Mouse (Mus musculus): ENCODE measurements at regions not wholly inside any gene's neighbourhood (a gene's known extent, or its start where the extent isn't known, plus 50 kb on each side); places are given as distances from the start of the nearest gene placed in this dataset.

DNA sequence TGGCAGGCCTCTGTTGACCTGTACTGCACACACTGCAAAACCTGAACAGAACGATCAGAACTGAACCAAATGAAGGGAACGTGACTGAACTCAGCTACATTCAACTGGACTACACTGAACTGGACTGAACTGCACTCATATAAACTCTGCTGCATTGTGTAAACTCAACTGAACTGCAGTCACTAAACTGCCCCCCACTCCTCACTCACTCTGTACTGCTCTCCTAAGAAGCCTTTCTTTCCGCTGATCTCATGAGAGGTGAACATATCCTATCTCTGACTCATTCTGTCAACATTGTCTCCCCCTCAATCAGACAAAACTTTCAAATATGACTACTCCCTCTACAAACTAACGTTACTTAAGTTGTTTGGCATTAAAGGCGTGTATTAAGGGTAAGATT is 324.5 kb upstream of the Cdh9 start:
- 88% methylated on average over 5 of the region's 5 CpGs for WGBS
- Histone ChIP-seq H3K4me3 (ENCODE audit: low read depth, low read length) (no peak overlapping the region), H3K27me3 (ENCODE audit: control insufficient read depth, insufficient read depth, low read length) (no peaks in the 10 kb centered on the region), H3K4me1 (ENCODE audit: control insufficient read depth, insufficient read depth, low read length) (no peaks in the 10 kb centered on the region), H3K27ac (ENCODE audit: low read depth, low read length) (no peak overlapping the region), H3K36me3 (ENCODE audit: control insufficient read depth, insufficient read depth, low read length) (no peaks in the 10 kb centered on the region), H3K9ac (replicated peaks; ENCODE audit: low read depth, low read length) (no peak overlapping the region), H3K4me2 (ENCODE audit: low read depth, low read length) (no peak overlapping the region), H3K9me3 (ENCODE audit: control insufficient read depth, low read length) (no peaks in the 10 kb centered on the region)
- ATAC-seq (ENCODE audit: low read depth): no peak

DNA sequence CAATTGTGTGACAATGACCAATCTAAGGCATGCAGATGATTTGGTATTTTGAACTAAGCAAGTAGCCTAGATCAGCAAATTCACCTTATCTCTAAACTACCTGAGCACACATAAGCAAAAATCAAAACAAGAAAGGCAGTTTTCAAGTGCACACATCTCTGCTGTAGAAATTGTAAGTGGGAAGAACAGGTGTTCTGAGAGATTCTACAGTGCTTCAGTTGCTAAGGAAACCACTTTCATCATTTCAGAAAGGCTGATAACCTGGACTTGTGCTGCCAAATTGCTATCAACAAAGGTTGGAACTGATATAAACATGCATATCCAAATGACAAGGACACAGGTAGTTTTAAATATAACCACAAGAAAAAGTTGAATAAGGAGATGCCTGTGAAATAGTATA is 322.4 kb upstream of the Cdh9 start:
- ATAC-seq (ENCODE audit: low read depth): no peak
- Histone ChIP-seq H3K9ac (replicated peaks; ENCODE audit: low read depth, low read length) (no peak overlapping the region), H3K4me3 (ENCODE audit: low read depth, low read length) (no peak overlapping the region), H3K27ac (ENCODE audit: low read depth, low read length) (no peak overlapping the region), H3K36me3 (ENCODE audit: control insufficient read depth, insufficient read depth, low read length) (no peaks in the 10 kb centered on the region), H3K9me3 (ENCODE audit: control insufficient read depth, low read length) (no peaks in the 10 kb centered on the region), H3K4me2 (ENCODE audit: low read depth, low read length) (no peak overlapping the region), H3K4me1 (ENCODE audit: control insufficient read depth, insufficient read depth, low read length) (no peaks in the 10 kb centered on the region), H3K27me3 (ENCODE audit: control insufficient read depth, insufficient read depth, low read length) (no peaks in the 10 kb centered on the region)

DNA sequence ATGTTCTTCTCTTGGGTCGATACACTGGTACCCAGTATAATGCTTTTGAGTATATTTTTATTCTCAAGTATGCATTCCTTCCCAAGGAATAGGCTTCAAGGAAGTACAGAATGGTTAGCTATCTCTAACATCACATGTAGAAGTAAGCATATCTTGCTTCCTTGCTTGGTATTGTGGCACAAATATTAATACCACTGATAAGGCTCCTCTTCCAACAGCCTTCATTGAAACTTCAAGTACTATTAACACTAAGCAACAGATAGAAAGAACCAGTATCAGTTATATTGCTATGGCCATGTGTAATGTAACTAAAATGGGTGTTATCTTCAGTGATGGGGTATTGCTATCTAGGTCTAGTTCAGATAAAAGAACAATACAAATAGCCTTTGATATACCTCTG is 316.9 kb upstream of the Cdh9 start:
- H3K27ac ChIP-seq (ENCODE audit: low read depth, low read length): no peak overlapping the region
- 93% methylated on average over 1 of the region's 1 CpGs for WGBS
- H3K4me3 ChIP-seq (ENCODE audit: low read depth, low read length): no peak overlapping the region

DNA sequence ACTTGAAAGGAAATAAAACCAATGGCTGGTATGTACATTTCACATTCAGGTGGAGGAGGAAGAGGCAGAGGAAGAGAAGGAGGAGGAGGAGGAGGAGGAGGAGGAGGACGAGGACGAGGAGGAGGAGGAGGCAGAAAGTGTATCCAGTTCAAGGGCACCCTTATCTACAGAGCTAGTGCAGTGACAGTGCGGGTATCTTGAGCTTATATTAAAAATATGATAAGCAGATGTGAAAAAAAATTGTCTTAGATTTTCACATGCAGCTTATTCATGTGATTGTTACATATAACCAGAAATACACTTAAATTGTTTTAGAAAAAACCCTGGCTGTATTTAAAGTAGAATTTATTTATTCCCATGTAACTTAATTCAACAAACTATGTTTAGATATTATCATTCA is 310.8 kb upstream of the Cdh9 start:
- no peaks in the 10 kb centered on the region for H3K4me1 ChIP-seq (ENCODE audit: control insufficient read depth, insufficient read depth, low read length)
- H3K27me3 ChIP-seq (ENCODE audit: control insufficient read depth, insufficient read depth, low read length): no peaks in the 10 kb centered on the region
- no peak overlapping the region for H3K4me3 ChIP-seq (ENCODE audit: low read depth, low read length)
- no peak overlapping the region for H3K4me2 ChIP-seq (ENCODE audit: low read depth, low read length)
- no peaks in the 10 kb centered on the region for H3K9me3 ChIP-seq (ENCODE audit: control insufficient read depth, low read length)
- ATAC-seq (ENCODE audit: low read depth): no peak
- 86% methylated on average over 3 of the region's 3 CpGs for WGBS
- no peak overlapping the region for H3K27ac ChIP-seq (ENCODE audit: low read depth, low read length)
- no peaks in the 10 kb centered on the region for H3K36me3 ChIP-seq (ENCODE audit: control insufficient read depth, insufficient read depth, low read length)
- no peak overlapping the region for H3K9ac ChIP-seq (replicated peaks; ENCODE audit: low read depth, low read length)

More for the DNA sequence above, 316.9 kb upstream of the Cdh9 start:
- Histone ChIP-seq H3K4me1 (ENCODE audit: control insufficient read depth, insufficient read depth, low read length) (no peaks in the 10 kb centered on the region), H3K9ac (replicated peaks; ENCODE audit: low read depth, low read length) (no peak overlapping the region), H3K9me3 (ENCODE audit: control insufficient read depth, low read length) (no peaks in the 10 kb centered on the region), H3K27me3 (ENCODE audit: control insufficient read depth, insufficient read depth, low read length) (no peaks in the 10 kb centered on the region), H3K4me2 (ENCODE audit: low read depth, low read length) (no peak overlapping the region), H3K36me3 (ENCODE audit: control insufficient read depth, insufficient read depth, low read length) (no peaks in the 10 kb centered on the region)
- no peak for ATAC-seq (ENCODE audit: low read depth)

DNA sequence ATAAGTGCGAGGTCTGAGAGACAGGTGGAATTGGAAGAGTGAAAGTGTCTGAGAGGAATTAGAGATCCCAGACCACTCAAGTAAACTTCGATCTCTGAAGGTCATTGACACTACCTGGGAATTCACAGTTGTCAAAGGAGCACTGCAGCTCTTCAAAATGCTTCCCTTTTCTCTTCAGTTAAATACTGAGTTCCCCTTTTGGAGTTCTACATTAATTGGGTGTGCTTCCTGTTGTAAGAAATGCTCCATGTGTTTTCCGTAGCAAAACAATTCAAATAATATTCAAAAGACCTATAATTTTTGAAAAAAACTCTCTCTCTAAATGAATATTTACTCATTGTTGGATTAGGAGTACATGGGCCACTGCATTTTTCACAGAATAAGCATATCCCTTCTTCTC is 305.5 kb upstream of the Cdh9 start:
- ATAC-seq (ENCODE audit: low read depth): no peak
- Histone ChIP-seq H3K9ac (replicated peaks; ENCODE audit: low read depth, low read length) (no peak overlapping the region), H3K4me2 (ENCODE audit: low read depth, low read length) (no peak overlapping the region), H3K27ac (ENCODE audit: low read depth, low read length) (no peak overlapping the region), H3K4me3 (ENCODE audit: low read depth, low read length) (no peak overlapping the region), H3K4me1 (ENCODE audit: control insufficient read depth, insufficient read depth, low read length) (no peaks in the 10 kb centered on the region), H3K27me3 (ENCODE audit: control insufficient read depth, insufficient read depth, low read length) (no peaks in the 10 kb centered on the region), H3K36me3 (ENCODE audit: control insufficient read depth, insufficient read depth, low read length) (no peaks in the 10 kb centered on the region), H3K9me3 (ENCODE audit: control insufficient read depth, low read length) (no peaks in the 10 kb centered on the region)
- WGBS: 94% methylated on average over 3 of the region's 3 CpGs

DNA sequence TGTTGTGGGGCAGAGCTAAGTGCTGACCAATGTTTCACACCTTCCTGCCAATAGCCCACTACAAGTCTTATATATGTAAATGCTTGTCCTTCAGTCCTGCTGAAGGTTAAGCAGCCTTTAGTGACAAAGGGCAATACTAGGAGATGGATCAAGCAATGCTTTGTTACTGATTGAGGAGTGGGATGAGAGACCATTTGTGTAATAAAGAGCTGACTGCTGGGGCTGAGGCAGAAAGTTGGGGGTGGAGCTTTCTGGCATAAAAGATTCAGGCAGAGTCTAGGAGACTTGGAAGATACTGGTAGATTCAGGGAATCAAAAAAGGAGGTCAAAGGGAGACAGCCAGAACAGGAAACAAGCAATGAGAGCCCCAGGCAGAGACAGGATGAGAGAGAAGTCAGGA is 281.9 kb upstream of the Cdh9 start:
- no peaks in the 10 kb centered on the region for H3K4me1 ChIP-seq (ENCODE audit: control insufficient read depth, insufficient read depth, low read length)
- no peak overlapping the region for H3K9ac ChIP-seq (replicated peaks; ENCODE audit: low read depth, low read length)
- H3K27ac ChIP-seq (ENCODE audit: low read depth, low read length): no peak overlapping the region
- H3K27me3 ChIP-seq (ENCODE audit: control insufficient read depth, insufficient read depth, low read length): no peaks in the 10 kb centered on the region
- no peak overlapping the region for H3K4me2 ChIP-seq (ENCODE audit: low read depth, low read length)
- H3K9me3 ChIP-seq (ENCODE audit: control insufficient read depth, low read length): no peaks in the 10 kb centered on the region
- no peak for ATAC-seq (ENCODE audit: low read depth)
- no peak overlapping the region for H3K4me3 ChIP-seq (ENCODE audit: low read depth, low read length)
- H3K36me3 ChIP-seq (ENCODE audit: control insufficient read depth, insufficient read depth, low read length): no peaks in the 10 kb centered on the region

DNA sequence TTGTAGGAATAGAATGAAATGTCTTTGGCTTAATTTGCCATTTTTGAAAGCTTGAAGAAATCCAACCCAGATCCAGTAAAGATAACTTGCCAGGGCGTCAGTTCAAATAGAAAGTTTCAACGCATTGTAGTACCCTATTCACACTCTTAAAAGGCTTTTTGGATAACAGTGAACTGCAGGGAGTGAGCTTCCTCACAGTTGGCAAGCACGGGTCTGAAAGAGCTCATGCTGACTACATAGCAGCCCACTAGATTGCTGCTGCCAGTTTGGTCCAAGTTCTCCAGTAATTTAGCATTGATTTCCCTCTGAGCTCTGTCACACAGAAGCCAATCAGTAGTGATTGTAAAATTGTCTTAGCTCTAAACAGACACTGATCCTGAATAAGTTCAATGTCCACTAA is 237.3 kb upstream of the Cdh9 start:
- no peak overlapping the region for H3K4me3 ChIP-seq (ENCODE audit: low read depth, low read length)
- H3K27me3 ChIP-seq (ENCODE audit: control insufficient read depth, insufficient read depth, low read length): no peaks in the 10 kb centered on the region
- H3K27ac ChIP-seq (ENCODE audit: low read depth, low read length): no peak overlapping the region
- H3K36me3 ChIP-seq (ENCODE audit: control insufficient read depth, insufficient read depth, low read length): no peaks in the 10 kb centered on the region
- H3K4me2 ChIP-seq (ENCODE audit: low read depth, low read length): no peak overlapping the region
- H3K9ac ChIP-seq (replicated peaks; ENCODE audit: low read depth, low read length): no peak overlapping the region
- WGBS: 5% methylated on average over 3 of the region's 3 CpGs
- H3K4me1 ChIP-seq (ENCODE audit: control insufficient read depth, insufficient read depth, low read length): no peaks in the 10 kb centered on the region
- no peaks in the 10 kb centered on the region for H3K9me3 ChIP-seq (ENCODE audit: control insufficient read depth, low read length)
- ATAC-seq (ENCODE audit: low read depth): no peak

DNA sequence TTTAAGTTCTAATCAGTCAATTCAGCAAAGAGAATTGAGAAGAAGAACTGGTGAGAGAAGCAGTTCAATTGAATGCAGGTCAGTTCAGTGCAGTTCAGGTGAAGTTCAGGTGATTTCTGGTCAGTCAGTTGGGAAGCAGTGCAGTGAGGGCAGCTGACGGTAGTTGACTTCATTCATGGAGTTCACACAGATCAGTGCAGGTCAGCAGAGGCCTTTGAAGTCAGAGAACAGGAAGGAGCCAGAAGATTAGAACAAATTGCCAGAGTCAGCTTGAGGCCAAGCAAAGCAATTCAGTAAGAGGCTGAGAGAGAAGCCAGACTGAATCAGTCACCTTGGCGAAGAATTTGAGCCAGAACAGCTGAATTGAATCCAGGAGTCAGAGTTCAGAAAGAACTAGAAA is 235.7 kb upstream of the Cdh9 start:
- Histone ChIP-seq H3K4me3 (ENCODE audit: low read depth, low read length) (no peak overlapping the region), H3K9ac (replicated peaks; ENCODE audit: low read depth, low read length) (no peak overlapping the region), H3K27ac (ENCODE audit: low read depth, low read length) (no peak overlapping the region), H3K4me1 (ENCODE audit: control insufficient read depth, insufficient read depth, low read length) (no peaks in the 10 kb centered on the region), H3K9me3 (ENCODE audit: control insufficient read depth, low read length) (no peaks in the 10 kb centered on the region), H3K36me3 (ENCODE audit: control insufficient read depth, insufficient read depth, low read length) (no peaks in the 10 kb centered on the region), H3K27me3 (ENCODE audit: control insufficient read depth, insufficient read depth, low read length) (no peaks in the 10 kb centered on the region), H3K4me2 (ENCODE audit: low read depth, low read length) (no peak overlapping the region)
- 64% methylated on average over 2 of the region's 2 CpGs for WGBS
- no peak for ATAC-seq (ENCODE audit: low read depth)

DNA sequence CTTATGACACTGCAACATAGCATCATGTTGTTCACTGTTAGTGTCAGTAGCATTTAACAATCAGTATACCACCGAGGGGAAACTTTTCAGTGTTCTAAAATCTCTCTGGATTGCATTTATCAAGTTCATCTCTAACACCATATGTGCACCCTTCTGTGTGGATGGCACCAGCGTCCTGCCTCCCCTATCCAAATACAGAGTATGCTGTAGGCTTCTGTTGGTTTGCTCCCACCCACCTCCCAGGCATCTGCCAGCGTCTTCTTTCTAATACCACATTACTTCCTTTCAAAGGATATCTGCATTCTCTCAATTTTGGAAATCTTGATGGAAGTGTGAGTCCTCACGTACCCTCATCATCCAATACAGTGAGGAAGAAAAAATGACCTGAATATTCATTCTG is 208.0 kb upstream of the Cdh9 start:
- no peak for ATAC-seq (ENCODE audit: low read depth)
- Histone ChIP-seq H3K4me1 (ENCODE audit: control insufficient read depth, insufficient read depth, low read length) (no peaks in the 10 kb centered on the region), H3K27me3 (ENCODE audit: control insufficient read depth, insufficient read depth, low read length) (no peaks in the 10 kb centered on the region), H3K27ac (ENCODE audit: low read depth, low read length) (no peak overlapping the region), H3K4me3 (ENCODE audit: low read depth, low read length) (no peak overlapping the region), H3K36me3 (ENCODE audit: control insufficient read depth, insufficient read depth, low read length) (no peaks in the 10 kb centered on the region), H3K9me3 (ENCODE audit: control insufficient read depth, low read length) (no peaks in the 10 kb centered on the region), H3K4me2 (ENCODE audit: low read depth, low read length) (no peak overlapping the region), H3K9ac (replicated peaks; ENCODE audit: low read depth, low read length) (no peak overlapping the region)
- 86% methylated on average over 4 of the region's 4 CpGs for WGBS

DNA sequence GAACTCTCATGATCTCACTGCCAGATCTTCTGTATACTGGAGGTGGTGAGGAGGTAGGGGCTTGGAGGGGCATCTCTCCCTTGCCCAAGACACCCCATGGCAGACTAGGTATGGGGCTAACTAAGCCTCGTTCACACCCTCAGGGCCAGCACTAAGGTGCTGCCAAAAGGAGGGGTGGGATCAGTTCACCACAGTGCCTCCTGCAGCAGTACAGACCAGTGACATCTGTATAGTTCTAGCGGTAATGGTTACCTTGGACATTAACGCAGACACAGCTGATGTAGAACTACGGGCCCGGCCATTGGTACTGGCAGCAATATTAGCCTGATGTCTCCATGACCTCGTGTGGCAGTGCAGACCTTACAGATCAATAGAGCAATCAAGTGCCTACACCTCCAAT is 196.0 kb upstream of the Cdh9 start:
- no peaks in the 10 kb centered on the region for H3K27me3 ChIP-seq (ENCODE audit: control insufficient read depth, insufficient read depth, low read length)
- H3K9ac ChIP-seq (replicated peaks; ENCODE audit: low read depth, low read length): no peak overlapping the region
- ATAC-seq (ENCODE audit: low read depth): no peak

More for the DNA sequence above, 196.0 kb upstream of the Cdh9 start:
- Histone ChIP-seq H3K4me1 (ENCODE audit: control insufficient read depth, insufficient read depth, low read length) (no peaks in the 10 kb centered on the region), H3K27ac (ENCODE audit: low read depth, low read length) (no peak overlapping the region), H3K4me2 (ENCODE audit: low read depth, low read length) (no peak overlapping the region), H3K36me3 (ENCODE audit: control insufficient read depth, insufficient read depth, low read length) (no peaks in the 10 kb centered on the region), H3K9me3 (ENCODE audit: control insufficient read depth, low read length) (no peaks in the 10 kb centered on the region), H3K4me3 (ENCODE audit: low read depth, low read length) (no peak overlapping the region)
- 95% methylated on average over 6 of the region's 6 CpGs for WGBS
